ENCODE assay signal across 9 mouse cellular contexts in genomic region chr4:100028641-100029040, GRCm38 (mm10).
A peak's percentile ranks its signal among the peaks of the same experiment; 100 is the strongest.
DNase-seq lines count a peak whose midpoint lies in the region; ATAC-seq and TF ChIP-seq lines count a peak whose summit lies in the region.
"Had no signal": no experiment of that assay in that cellular context is flagged by ENCODE, and none has a peak within 500 bp of the region (broad histone marks: within the 10 kb centered on the region; RNA-seq: fewer than 3 reads in every experiment).

No protein-coding gene starts in this region.

- no peak overlapping the region for H3K4me3 ChIP-seq in kidney, postnatal 0 days (replicated peaks; ENCODE audit: low read depth, low read length)
- no peak overlapping the region for H3K4me3 ChIP-seq in liver, embryonic 13.5 days (replicated peaks)
- H3K4me3 ChIP-seq: lung, embryonic 15.5 days had no signal

- no peak overlapping the region for H3K9ac ChIP-seq in kidney, postnatal 0 days (ENCODE audit: low read depth, low read length)
- no peak overlapping the region for H3K9ac ChIP-seq in liver, embryonic 13.5 days
- H3K9ac ChIP-seq: lung, embryonic 15.5 days had no signal

- ATAC-seq in kidney, postnatal 0 days (replicated peaks; ENCODE audit: low FRiP score, low read depth): no peak
- no peak for ATAC-seq in liver, embryonic 13.5 days (ENCODE audit: low read depth)

- WGBS in kidney, postnatal 0 days: 6% methylated on average over 3 of the region's 3 CpGs
- 8% methylated on average over 3 of the region's 3 CpGs for WGBS in liver, embryonic 13.5 days (ENCODE audit: insufficient replicate concordance)

- peak; percentile 94 for TF ChIP-seq CTCF in kidney, postnatal 0 days (IDR thresholded peaks at IDR 0.05; ENCODE audit: low read depth)

- H3K4me2 ChIP-seq in kidney, postnatal 0 days (ENCODE audit: low read length): no peak overlapping the region
- no peak overlapping the region for H3K4me2 ChIP-seq in liver, embryonic 13.5 days
- H3K4me2 ChIP-seq: lung, embryonic 15.5 days had no signal

- H3K27me3 ChIP-seq in kidney, postnatal 0 days (ENCODE audit: insufficient read depth, low read length): no peaks in the 10 kb centered on the region
- no peaks in the 10 kb centered on the region for H3K27me3 ChIP-seq in liver, embryonic 13.5 days
- H3K27me3 ChIP-seq: lung, embryonic 15.5 days had no signal

- H3K4me1 ChIP-seq in kidney, postnatal 0 days (replicated peaks; ENCODE audit: insufficient read depth, low read length): no peaks in the 10 kb centered on the region
- no peaks in the 10 kb centered on the region for H3K4me1 ChIP-seq in liver, embryonic 13.5 days (replicated peaks)

- H3K36me3 ChIP-seq in kidney, postnatal 0 days (ENCODE audit: insufficient read depth, low read length): no peaks in the 10 kb centered on the region
- H3K36me3 ChIP-seq in liver, embryonic 13.5 days: no peaks in the 10 kb centered on the region
- H3K36me3 ChIP-seq: lung, embryonic 15.5 days had no signal

- DNase-seq in adrenal gland, adult (ENCODE audit: inconsistent age in 2 of 2, low spot score in 1 of 2): peak; percentile 37 to 88
- DNase-seq in adrenal gland, adult 8-10 months: no peak
- DNase-seq in MEL-GATA-1-ER (ENCODE audit: extremely low read depth, low read depth): peak; percentile 15
- DNase-seq in cerebellum, adult 9-11 months: peak; percentile 51
- DNase-seq in frontal cortex, postnatal 36 days (ENCODE audit: low spot score in 2 of 2): peak; percentile 72 to 80
- DNase-seq in kidney, postnatal 0 days (ENCODE audit: low spot score): peak; percentile 92
- DNase-seq in liver, embryonic 13.5 days: peak; percentile 5
- peak; percentile 82 to 84 for DNase-seq in right cerebral cortex, adult 2 months (ENCODE audit: low spot score in 2 of 2)

- no peak overlapping the region for H3K27ac ChIP-seq in kidney, postnatal 0 days
- H3K27ac ChIP-seq in liver, embryonic 13.5 days: no peak overlapping the region
- H3K27ac ChIP-seq: lung, embryonic 15.5 days had no signal

- no peaks in the 10 kb centered on the region for H3K9me3 ChIP-seq in kidney, postnatal 0 days (replicated peaks; ENCODE audit: low read length)
- no peaks in the 10 kb centered on the region for H3K9me3 ChIP-seq in liver, embryonic 13.5 days (replicated peaks)
- H3K9me3 ChIP-seq: lung, embryonic 15.5 days had no signal
